Mouse (Mus musculus) liver, embryonic 13.5 days (tissue): ENCODE results near the gene Gm49601. TPM values are rescaled to one million over a fixed set of nuclear protein-coding genes. Genes with fewer than 3 reads are reported as not detected.

Source experiments
- ATAC-seq: fragments of 200-750 bp; cut with Nextera tagmentation; 2 replicates; pipeline ENCODE4 v1.8.0; 2017; ENCODE audit warnings: low read depth, mild to moderate bottlenecking, moderate number of reproducible peaks, moderate library complexity
- DNase-seq: peaks from one replicate; pipeline ENCODE4 v3.0.0; 2022
- H3K27ac ChIP-seq: fragments of 300-500 bp; sonication (generic); 2 replicates; pipeline ENCODE4 v1.5.1; 2015; ENCODE audit warnings: moderate library complexity, mild to moderate bottlenecking, inconsistent platforms
- H3K27me3 ChIP-seq: fragments of 300-500 bp; sonication (generic); 2 replicates; pipeline ENCODE4 v1.6.1; 2015; ENCODE audit warnings: mild to moderate bottlenecking, inconsistent platforms
- H3K36me3 ChIP-seq: fragments of 300-500 bp; sonication (generic); 2 replicates; pipeline ENCODE4 v1.6.1; 2015; ENCODE audit warnings: mild to moderate bottlenecking, inconsistent platforms
- H3K4me1 ChIP-seq: fragments of 300-500 bp; sonication (generic); replicated peaks from 2 replicates; pipeline ENCODE4 v1.6.1; 2015; ENCODE audit warnings: inconsistent platforms
- H3K4me2 ChIP-seq: fragments of 300-500 bp; sonication (generic); 2 replicates; pipeline ENCODE4 v1.6.1; 2015; ENCODE audit warnings: inconsistent platforms, mild to moderate bottlenecking, moderate library complexity
- H3K4me3 ChIP-seq: fragments of 300-500 bp; sonication (generic); replicated peaks from 2 replicates; pipeline ENCODE4 v1.5.1; 2015; ENCODE audit warnings: mild to moderate bottlenecking, inconsistent platforms
- H3K9ac ChIP-seq: fragments of 300-500 bp; sonication (generic); 2 replicates; pipeline ENCODE4 v1.6.1; 2015; ENCODE audit warnings: mild to moderate bottlenecking, inconsistent platforms
- H3K9me3 ChIP-seq: fragments of 300-500 bp; sonication (generic); replicated peaks from 2 replicates; pipeline ENCODE4 v1.6.1; 2016; ENCODE audit warnings: inconsistent platforms
- WGBS: fragments of 180-500 bp; shearing (Covaris S2); methylation state at CpG from one replicate; pipeline ENCODE4 v1.1.7; 2015; ENCODE audit not compliant: insufficient replicate concordance; 5-methylcytosine and 5-hydroxymethylcytosine counted together
- polyA plus RNA-seq: library from polyadenylated mRNA; unstranded; fragments of >200 nt; fragmentation: Nextera tagmentation; extraction: Ambion mirVana; gene quantifications from 2 replicates; pipeline ENCODE4 v1.2.1, GENCODE M21; 2015

Gm49601 gene
- polyA plus RNA-seq, 1 experiment from 2014 or later: 0.14 TPM

DNA sequence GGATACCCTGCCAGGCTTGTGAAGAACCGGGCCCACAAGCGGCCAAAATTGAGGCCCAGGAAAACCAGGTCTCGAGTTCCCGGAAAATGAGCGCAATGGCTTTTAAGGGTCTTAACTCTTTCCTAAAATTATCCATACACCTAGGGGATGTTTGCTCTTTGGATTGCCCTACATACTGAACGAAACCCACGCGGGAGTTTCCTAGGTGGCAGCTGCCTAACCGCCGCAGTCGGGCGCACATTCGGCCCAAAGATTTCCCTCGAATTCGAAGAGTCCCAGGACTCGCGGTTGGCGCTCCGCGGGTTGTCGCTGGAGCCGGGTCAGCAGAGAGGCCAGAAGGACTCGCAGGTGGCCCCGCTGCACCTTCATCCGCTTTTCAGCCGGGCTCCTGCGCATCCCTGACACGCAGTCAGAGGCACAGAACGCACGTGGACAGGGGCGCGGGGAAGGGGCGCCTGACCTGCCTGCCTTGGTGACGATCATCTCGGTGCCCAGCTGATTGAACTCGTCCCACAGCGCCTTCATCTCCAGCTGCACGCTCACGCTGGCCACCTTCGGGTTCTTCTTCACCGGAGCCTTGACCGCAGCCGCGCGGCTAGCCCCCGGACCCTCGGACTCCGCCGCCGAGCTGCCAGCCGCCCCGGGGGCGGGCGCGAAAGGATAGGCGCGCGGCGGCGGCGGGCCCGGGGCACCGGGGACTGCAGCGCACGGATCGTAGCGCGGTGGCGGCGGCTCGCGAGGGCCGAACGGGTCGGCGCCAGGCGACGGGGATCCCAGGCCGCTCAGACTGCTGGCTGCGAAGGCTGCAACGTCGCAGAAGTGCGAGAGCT lies 39.9 kb downstream of the Gm49601 start:
- Histone ChIP-seq H3K27me3 (peaks cover 100% of the 10 kb centered on the region), H3K9ac (no peak overlapping the region), H3K36me3 (no peaks in the 10 kb centered on the region), H3K9me3 (no peaks in the 10 kb centered on the region), H3K27ac (no peak overlapping the region), H3K4me1 (peaks cover 40% of the 10 kb centered on the region), H3K4me3 (peak overlapping the region; percentile 35), H3K4me2 (peak overlapping the region; percentile 52)
- no peak for DNase-seq
- no peak for ATAC-seq
- 2% methylated on average over 83 of the region's 83 CpGs for WGBS

DNA sequence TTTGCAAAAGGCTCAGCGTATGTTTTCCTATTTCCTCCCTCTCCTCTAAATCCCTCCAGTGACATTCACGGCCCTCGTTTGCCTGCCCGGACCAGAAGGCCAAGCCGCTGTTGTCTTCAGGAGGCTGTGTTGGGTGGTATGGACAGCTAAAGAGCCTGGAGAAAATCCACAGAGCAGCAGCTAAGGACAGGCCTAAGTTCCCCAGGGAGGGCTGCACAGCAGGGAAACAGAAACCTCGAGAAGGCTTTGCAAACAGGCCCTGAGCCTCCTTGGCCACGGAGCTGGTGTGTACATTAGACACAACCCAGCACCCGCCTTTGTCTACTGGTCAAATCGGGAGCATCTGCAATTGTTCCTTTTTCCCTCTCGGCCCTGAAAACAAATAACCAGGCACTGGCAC lies 40.6 kb downstream of the Gm49601 start:
- Histone ChIP-seq H3K9ac (no peak overlapping the region), H3K27me3 (peaks cover 100% of the 10 kb centered on the region), H3K4me2 (peak overlapping the region; percentile 52), H3K27ac (no peak overlapping the region), H3K9me3 (no peaks in the 10 kb centered on the region), H3K36me3 (no peaks in the 10 kb centered on the region), H3K4me1 (peaks cover 42% of the 10 kb centered on the region), H3K4me3 (peak overlapping the region; percentile 35; the same call in 1 of the 2 replicates)
- 8% methylated on average over 10 of the region's 10 CpGs for WGBS
- ATAC-seq: no peak
- no peak for DNase-seq

DNA sequence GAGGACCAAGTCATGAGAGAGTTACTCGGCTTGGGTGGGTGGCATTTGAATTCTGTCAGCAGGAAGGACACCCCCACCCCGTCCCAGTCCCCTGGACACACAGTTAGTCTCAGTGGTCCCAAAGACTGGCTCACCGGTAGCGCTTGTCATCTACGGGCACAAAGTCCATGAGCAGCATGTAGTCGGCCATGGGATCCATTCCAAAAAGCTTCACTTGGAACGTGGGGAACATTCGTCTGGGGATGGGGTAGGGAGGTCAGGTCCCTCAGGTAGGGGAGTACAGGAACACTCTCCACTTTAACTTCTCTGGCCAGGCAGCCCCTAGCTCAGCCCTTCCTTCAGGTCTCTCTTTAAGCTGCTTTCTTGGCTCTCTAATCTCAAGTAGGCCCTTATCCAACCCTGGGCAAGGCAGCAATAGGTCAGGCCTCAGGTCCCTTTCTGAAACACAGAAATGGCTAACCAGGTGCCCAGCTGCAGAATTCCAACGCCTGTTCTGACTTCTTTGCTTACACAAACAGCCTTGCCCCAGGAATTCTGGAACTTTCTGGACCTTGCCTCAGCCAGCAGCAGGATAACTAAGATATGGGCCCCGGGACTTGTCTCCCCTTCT lies 41.2 kb downstream of the Gm49601 start:
- Histone ChIP-seq H3K4me1 (peaks cover 38% of the 10 kb centered on the region), H3K4me3 (no peak overlapping the region), H3K9ac (no peak overlapping the region), H3K27me3 (peaks cover 100% of the 10 kb centered on the region), H3K36me3 (no peaks in the 10 kb centered on the region), H3K4me2 (peak overlapping the region; percentile 52; the same call in 1 of the 2 replicates), H3K27ac (no peak overlapping the region), H3K9me3 (no peaks in the 10 kb centered on the region)
- 21% methylated on average over 10 of the region's 10 CpGs for WGBS
- no peak for DNase-seq
- no peak for ATAC-seq

DNA sequence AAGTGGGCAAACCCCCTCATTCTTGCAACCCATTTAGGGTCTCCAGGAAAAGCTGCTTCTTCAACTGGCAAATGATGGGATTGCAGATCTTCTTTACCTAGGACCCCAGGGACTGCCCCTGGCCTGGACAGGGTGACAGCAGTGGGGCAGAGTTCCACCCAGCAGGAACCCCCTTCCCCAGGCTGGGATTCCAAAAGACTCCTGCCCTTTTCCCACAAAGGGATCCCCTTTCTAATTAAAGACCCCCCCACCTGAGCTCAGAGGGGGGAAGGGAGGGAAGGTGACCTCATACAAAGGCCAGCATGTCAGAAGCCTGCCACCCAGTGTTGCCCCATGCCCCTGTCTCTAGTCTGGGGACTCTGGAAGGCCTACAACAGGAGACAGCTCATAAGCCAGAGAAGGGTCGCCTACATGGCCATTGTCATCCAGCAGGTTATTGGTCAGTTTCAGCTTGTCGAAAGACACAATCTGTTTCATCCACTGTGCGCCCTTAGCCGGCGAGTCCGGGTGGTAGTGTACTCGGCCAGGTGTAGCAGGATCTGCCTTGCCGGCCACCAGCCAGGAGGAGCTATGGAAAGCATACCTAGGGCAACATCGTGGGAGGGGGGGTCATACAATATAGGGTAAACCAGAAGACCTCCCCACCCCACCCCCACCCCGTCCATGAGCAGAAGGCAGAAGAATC lies 42.4 kb downstream of the Gm49601 start:
- Histone ChIP-seq H3K9me3 (no peaks in the 10 kb centered on the region), H3K4me1 (peaks cover 35% of the 10 kb centered on the region), H3K27ac (no peak overlapping the region), H3K4me2 (no peak overlapping the region), H3K27me3 (peaks cover 97% of the 10 kb centered on the region), H3K36me3 (no peaks in the 10 kb centered on the region), H3K9ac (no peak overlapping the region), H3K4me3 (no peak overlapping the region)
- DNase-seq (no peak), ATAC-seq (no peak)
- WGBS: 21% methylated on average over 10 of the region's 10 CpGs

DNA sequence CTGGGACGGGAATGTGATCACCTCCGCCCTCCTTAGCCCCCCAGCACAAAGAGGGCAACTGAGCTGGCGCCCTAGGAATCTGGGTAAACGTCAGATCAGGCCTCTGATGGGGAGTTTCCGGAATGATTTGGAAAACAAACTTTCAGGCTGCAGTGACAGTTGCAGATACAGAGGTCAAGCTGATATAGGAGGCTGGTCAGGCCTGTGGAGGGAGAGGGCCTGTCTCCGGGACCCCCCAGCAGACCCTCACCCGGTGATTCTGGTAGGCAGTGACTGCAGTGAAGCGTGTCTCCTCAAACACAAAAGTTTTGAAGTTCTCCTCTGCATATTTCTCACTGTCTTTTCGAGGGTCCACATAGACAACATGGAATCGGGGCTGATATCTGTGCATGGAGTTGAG lies 43.1 kb downstream of the Gm49601 start:
- no peak for ATAC-seq
- 16% methylated on average over 10 of the region's 10 CpGs for WGBS

DNA sequence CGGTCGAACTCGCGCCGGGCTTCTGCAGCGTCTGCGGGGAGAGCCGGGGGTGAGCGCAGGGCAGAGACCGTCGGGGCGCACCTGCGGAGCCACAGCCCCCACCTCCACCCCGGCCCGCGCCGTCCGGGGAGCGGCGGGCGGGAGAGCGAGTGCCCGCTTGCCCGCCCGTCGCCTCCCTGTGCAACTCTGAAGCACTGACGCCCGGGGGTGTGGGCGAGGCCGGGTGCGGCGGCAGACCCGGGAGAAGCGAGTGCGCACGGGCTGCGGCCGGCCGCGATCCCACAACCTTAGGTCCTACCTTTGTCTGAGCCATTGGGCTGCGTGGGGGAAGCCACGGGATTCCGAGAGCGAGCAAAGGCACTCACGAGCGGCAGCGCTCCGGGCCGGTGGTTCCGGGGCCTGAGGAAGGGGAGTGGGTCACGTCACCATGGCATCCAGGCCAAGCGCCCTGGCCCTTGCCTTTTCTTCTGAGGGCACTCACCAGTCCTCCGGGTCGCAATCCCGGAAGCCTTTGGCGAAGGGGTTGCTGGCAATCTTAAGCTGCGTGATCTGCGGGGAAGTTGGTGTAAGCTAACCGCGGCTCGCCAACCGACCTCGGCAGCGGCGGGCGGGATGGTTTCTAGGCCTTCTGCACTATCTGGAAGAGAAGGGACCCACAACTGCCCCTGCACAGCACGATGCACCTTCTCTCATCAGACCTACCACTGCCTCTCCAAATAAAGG lies 43.6 kb downstream of the Gm49601 start:
- no peak overlapping the region for H3K27ac ChIP-seq
- DNase-seq (no peak), ATAC-seq (no peak)
- peak overlapping the region; percentile 49 for H3K4me2 ChIP-seq
- 2% methylated on average over 67 of the region's 67 CpGs for WGBS
- H3K4me3 ChIP-seq: peak overlapping the region; percentile 37
- H3K9me3 ChIP-seq: no peaks in the 10 kb centered on the region
- H3K9ac ChIP-seq: no peak overlapping the region
- peaks cover 27% of the 10 kb centered on the region for H3K4me1 ChIP-seq
- no peaks in the 10 kb centered on the region for H3K36me3 ChIP-seq
- H3K27me3 ChIP-seq: peaks cover 97% of the 10 kb centered on the region

More for the DNA sequence above, 43.1 kb downstream of the Gm49601 start:
- no peaks in the 10 kb centered on the region for H3K36me3 ChIP-seq
- no peak for DNase-seq
- H3K27me3 ChIP-seq: peaks cover 97% of the 10 kb centered on the region
- no peak overlapping the region for H3K9ac ChIP-seq
- H3K4me2 ChIP-seq: no peak overlapping the region
- H3K27ac ChIP-seq: no peak overlapping the region
- H3K9me3 ChIP-seq: no peaks in the 10 kb centered on the region
- peaks cover 32% of the 10 kb centered on the region for H3K4me1 ChIP-seq
- no peak overlapping the region for H3K4me3 ChIP-seq

DNA sequence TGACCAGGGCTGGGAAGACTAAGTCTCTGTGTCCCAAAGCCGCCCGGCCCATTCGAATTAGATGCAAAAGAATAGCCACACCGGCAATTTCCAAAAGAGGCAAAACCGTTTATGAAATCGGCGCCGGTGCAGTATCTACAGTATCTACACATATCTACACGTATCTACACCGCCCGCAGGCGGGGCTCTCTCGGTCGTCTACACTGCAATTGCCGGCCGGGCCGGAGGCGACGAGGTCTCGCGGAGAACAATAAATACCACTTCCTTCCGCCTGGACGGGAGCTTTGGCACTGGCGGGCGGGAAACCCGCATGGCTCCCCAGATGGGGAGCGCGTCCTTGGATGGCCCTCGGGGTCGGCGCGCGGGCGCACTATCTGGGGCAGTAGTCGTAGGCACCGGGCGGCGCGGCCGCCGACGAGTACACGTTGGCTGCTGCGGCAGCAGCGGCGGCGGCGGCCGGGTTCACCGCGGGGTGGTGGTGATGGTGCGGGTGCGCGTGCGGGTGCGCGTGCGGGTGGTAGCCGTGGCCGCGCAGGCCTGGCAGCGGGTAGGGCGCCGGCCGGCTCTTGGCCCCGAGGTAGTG lies 44.5 kb downstream of the Gm49601 start:
- peaks cover 25% of the 10 kb centered on the region for H3K4me1 ChIP-seq
- H3K4me2 ChIP-seq: peak overlapping the region; percentile 49
- no peaks in the 10 kb centered on the region for H3K9me3 ChIP-seq
- DNase-seq (no peak), ATAC-seq (no peak)
- H3K36me3 ChIP-seq: no peaks in the 10 kb centered on the region
- peaks cover 96% of the 10 kb centered on the region for H3K27me3 ChIP-seq
- peak overlapping the region; percentile 37 for H3K4me3 ChIP-seq
- WGBS: under 1% methylated on average over 66 of the region's 66 CpGs
- no peak overlapping the region for H3K9ac ChIP-seq
- H3K27ac ChIP-seq: no peak overlapping the region

DNA sequence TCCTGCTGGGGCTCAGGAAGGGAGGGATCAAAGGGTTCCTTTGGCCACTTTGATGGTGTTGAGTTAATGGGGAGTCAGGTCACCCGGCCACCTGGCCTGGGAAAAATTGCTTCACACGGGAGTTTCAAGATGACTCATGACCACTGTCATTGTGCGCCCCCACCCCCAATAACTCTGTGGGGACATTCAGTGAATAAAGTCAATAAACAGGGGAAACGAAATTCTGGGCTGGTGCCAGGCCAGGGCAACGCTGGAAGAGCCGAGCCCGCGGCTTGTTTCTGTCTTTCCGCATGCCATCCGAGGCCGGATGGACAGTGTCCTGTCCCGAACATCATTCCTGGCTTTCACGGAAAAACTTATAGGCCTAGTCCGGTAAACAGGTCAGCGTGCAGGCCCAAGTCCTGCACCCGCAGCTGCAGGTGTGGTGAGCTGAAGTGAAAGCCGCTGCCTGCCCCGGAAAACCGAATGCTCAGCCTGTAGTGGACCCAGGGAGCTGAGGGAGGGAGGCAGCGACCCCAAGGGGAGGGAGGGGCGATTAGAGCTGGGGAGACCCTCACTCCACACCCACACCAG lies 45.1 kb downstream of the Gm49601 start:
- WGBS: 8% methylated on average over 21 of the region's 21 CpGs
- H3K4me2 ChIP-seq: peak overlapping the region; percentile 49
- DNase-seq (no peak), ATAC-seq (no peak)
- H3K9me3 ChIP-seq: no peaks in the 10 kb centered on the region
- no peak overlapping the region for H3K27ac ChIP-seq
- H3K27me3 ChIP-seq: peaks cover 93% of the 10 kb centered on the region
- peaks cover 20% of the 10 kb centered on the region for H3K4me1 ChIP-seq
- no peak overlapping the region for H3K9ac ChIP-seq
- no peaks in the 10 kb centered on the region for H3K36me3 ChIP-seq
- H3K4me3 ChIP-seq: peak overlapping the region; percentile 37

DNA sequence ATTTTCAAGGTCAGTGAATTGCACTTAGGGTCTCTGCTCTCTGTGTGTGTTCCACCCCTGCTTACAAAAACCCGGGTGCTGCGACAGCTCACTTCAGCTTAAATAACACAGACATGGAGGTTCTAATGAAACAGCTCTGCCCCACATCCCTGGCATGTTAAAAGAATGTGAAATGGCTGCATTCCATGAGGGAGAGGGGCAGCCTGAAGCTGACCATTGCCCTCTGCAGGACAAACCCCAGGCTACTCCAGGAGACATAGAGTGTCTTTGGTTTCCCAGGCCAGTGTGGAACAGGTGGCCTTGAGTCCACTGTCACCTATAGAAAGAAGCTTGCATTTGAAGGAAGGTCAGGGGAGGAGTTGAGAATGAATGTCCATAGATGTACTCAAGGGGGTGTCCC lies 45.8 kb downstream of the Gm49601 start:
- 25% methylated on average over 2 of the region's 2 CpGs for WGBS
- H3K27ac ChIP-seq: no peak overlapping the region
- no peaks in the 10 kb centered on the region for H3K36me3 ChIP-seq

DNA sequence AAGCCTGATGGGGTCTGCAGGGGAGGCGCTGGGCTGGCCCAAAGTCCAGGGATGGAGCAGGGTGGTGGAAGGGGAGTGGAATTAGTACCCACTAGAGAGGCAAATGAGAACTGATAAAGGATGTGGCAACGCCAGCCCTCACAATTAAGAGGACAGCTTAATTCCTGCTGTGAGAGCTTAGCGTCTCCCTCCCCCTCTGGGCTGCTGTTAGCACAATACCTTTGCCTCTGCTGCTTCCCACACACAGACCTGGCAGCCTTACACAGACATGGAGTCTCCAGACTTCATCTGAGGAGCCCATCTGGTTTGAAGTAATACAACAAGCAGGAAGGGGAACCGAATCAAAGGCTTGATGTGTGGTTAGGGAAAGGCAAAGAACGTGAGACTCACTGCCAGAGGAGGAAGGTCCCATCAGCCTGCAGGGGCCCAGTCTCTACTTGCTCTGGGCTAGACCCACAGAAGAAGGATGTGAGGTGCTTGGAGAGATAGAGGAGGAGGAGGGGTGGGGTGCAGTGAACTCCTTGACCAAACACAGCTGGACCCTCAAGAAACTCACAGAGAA lies 48.5 kb downstream of the Gm49601 start:
- H3K4me3 ChIP-seq: no peak overlapping the region
- peaks cover 18% of the 10 kb centered on the region for H3K4me1 ChIP-seq
- H3K4me2 ChIP-seq: no peak overlapping the region
- WGBS: 15% methylated on average over 5 of the region's 5 CpGs
- H3K36me3 ChIP-seq: no peaks in the 10 kb centered on the region
- H3K9me3 ChIP-seq: no peaks in the 10 kb centered on the region
- peaks cover 72% of the 10 kb centered on the region for H3K27me3 ChIP-seq
- no peak overlapping the region for H3K9ac ChIP-seq
- ATAC-seq (no peak), DNase-seq (no peak)
- no peak overlapping the region for H3K27ac ChIP-seq

More for the DNA sequence above, 45.8 kb downstream of the Gm49601 start:
- Histone ChIP-seq H3K9me3 (no peaks in the 10 kb centered on the region), H3K4me2 (no peak overlapping the region), H3K9ac (no peak overlapping the region), H3K27me3 (peaks cover 89% of the 10 kb centered on the region), H3K4me1 (peaks cover 18% of the 10 kb centered on the region), H3K4me3 (no peak overlapping the region)
- ATAC-seq: no peak
- no peak for DNase-seq
